Mouse (Mus musculus): ENCODE measurements around the gene Muc15. TPM values are rescaled to one million over a fixed set of nuclear protein-coding genes. Genes with fewer than 3 reads are reported as not detected.

Gene Muc15
- total and polyA plus RNA-seq, 2 experiments from 2014 or later = not detected

DNA sequence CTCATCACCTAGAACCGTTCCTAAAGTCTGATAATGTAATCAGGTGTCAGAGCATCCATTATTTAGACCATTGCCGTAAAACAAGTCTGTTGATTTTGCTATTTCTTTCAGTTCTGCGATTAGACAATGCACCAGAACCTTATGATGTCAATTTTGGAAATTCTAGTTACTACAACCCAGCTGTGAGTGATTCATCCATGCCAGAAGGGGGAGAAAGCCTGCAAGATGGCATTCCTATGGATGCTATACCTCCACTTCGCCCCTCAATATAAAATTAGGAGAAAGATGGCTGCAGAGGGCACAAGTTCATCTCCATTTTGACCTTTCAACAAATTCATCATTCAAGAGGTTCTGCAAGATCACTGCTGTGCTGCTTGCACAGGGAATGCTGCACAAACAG is 16.1 kb downstream of the Muc15 start:
- no peaks in the 10 kb centered on the region for H3K36me3 ChIP-seq (replicated peaks; ENCODE audit: control insufficient read depth, insufficient read depth, low read length)
- ATAC-seq (ENCODE audit: insufficient read depth, low read depth) (no peak), DNase-seq (ENCODE audit: low spot score) (no peak)
- no peaks in the 10 kb centered on the region for H3K27me3 ChIP-seq (ENCODE audit: control insufficient read depth, insufficient read depth, low read length)
- H3K27ac ChIP-seq (ENCODE audit: low read depth) = no peak overlapping the region
- H3K9me3 ChIP-seq (replicated peaks; ENCODE audit: control insufficient read depth, low read length) = no peaks in the 10 kb centered on the region
- no peak overlapping the region for H3K4me2 ChIP-seq (ENCODE audit: low read depth, low read length)
- WGBS = 59% methylated on average over 4 of the region's 4 CpGs
- TF ChIP-seq EP300 (IDR thresholded peaks at IDR 0.05; ENCODE audit: low read depth) (no peak), CTCF (IDR thresholded peaks at IDR 0.05; ENCODE audit: low read depth) (no peak)
- no peak overlapping the region for H3K9ac ChIP-seq (replicated peaks; ENCODE audit: low read depth, low read length)
- no peaks in the 10 kb centered on the region for H3K4me1 ChIP-seq (ENCODE audit: control insufficient read depth, insufficient read depth)
- no peak overlapping the region for H3K4me3 ChIP-seq (ENCODE audit: low read depth, low read length)

DNA sequence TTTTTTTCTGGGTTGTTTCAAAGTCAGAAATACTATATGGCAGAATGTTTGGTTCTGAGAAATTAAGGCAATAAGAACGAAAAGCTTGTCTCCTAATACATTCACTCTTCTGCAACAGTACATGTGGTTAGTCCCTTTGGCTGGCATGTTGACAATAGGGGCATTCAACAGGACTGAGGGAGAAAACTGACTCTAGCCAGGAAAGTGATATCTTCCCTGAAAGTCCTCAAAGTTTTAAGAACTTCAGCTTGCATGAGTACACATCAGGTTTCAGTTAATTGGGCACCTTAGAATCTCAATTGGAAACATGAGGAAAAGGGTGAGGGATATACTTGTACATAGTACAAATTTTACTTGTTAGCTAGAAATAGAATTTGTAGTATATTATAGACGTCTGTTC is 16.8 kb downstream of the Muc15 start:
- DNase-seq (ENCODE audit: low spot score) (no peak), ATAC-seq (ENCODE audit: insufficient read depth, low read depth) (no peak)
- no peak for TF ChIP-seq EP300 (IDR thresholded peaks at IDR 0.05; ENCODE audit: low read depth)
- TF ChIP-seq CTCF (IDR thresholded peaks at IDR 0.05; ENCODE audit: low read depth) = no peak
- H3K4me2 ChIP-seq (ENCODE audit: low read depth, low read length) = no peak overlapping the region
- H3K27ac ChIP-seq (ENCODE audit: low read depth) = no peak overlapping the region
- H3K4me1 ChIP-seq (ENCODE audit: control insufficient read depth, insufficient read depth) = no peaks in the 10 kb centered on the region
- no peak overlapping the region for H3K4me3 ChIP-seq (ENCODE audit: low read depth, low read length)
- no peaks in the 10 kb centered on the region for H3K36me3 ChIP-seq (replicated peaks; ENCODE audit: control insufficient read depth, insufficient read depth, low read length)
- no peaks in the 10 kb centered on the region for H3K9me3 ChIP-seq (replicated peaks; ENCODE audit: control insufficient read depth, low read length)
- H3K27me3 ChIP-seq (ENCODE audit: control insufficient read depth, insufficient read depth, low read length) = no peaks in the 10 kb centered on the region
- H3K9ac ChIP-seq (replicated peaks; ENCODE audit: low read depth, low read length) = no peak overlapping the region
- 65% methylated on average over 2 of the region's 2 CpGs for WGBS

DNA sequence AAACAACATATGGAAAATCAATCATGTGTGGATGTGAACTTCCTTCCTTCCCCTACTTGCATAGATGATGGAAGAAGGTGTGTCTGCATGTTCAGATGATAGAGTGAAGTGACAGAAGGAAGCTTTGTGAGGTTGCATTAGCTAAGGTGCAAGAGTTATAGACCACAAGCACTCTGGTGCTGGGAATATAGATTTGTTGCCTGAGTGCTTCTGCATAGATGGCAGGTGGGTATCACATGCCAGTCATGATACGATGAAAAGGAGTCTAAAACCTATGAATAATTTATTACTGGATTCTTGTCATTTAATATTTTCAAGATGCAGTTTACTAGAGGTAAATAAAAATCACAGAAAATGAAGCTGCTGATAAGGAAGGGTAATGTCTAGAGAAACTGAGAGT is 18.6 kb downstream of the Muc15 start:
- no peak overlapping the region for H3K4me3 ChIP-seq (ENCODE audit: low read depth, low read length)
- no peak overlapping the region for H3K4me2 ChIP-seq (ENCODE audit: low read depth, low read length)
- H3K27me3 ChIP-seq (ENCODE audit: control insufficient read depth, insufficient read depth, low read length) = no peaks in the 10 kb centered on the region
- H3K4me1 ChIP-seq (ENCODE audit: control insufficient read depth, insufficient read depth) = no peaks in the 10 kb centered on the region
- DNase-seq (ENCODE audit: low spot score) = no peak
- H3K27ac ChIP-seq (ENCODE audit: low read depth) = no peak overlapping the region
- no peaks in the 10 kb centered on the region for H3K9me3 ChIP-seq (replicated peaks; ENCODE audit: control insufficient read depth, low read length)
- H3K9ac ChIP-seq (replicated peaks; ENCODE audit: low read depth, low read length) = no peak overlapping the region
- H3K36me3 ChIP-seq (replicated peaks; ENCODE audit: control insufficient read depth, insufficient read depth, low read length) = no peaks in the 10 kb centered on the region
- no peak for TF ChIP-seq EP300 (IDR thresholded peaks at IDR 0.05; ENCODE audit: low read depth)
- TF ChIP-seq CTCF (IDR thresholded peaks at IDR 0.05; ENCODE audit: low read depth) = no peak
- ATAC-seq (ENCODE audit: insufficient read depth, low read depth) = no peak
- WGBS = 85% methylated on average over 1 of the region's 1 CpGs

DNA sequence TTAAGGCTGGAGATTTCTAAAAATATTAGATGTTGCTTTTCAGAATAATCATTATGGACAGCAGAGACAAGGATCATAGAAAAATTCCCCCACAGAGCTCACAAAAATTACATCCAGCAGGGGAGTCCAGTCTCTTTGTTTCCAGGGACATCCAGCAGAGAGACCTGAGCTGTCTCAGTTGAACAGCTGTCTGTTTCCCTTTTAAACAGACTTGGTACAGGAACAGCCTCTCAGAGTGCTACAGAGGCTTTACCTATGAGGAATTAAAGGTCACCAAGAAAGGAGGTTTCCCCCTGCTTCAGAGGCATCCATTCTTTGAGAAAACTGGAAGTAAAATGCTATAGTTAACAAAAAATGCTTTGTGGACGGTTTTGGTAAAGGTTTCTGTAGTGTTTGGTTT is 19.4 kb downstream of the Muc15 start:
- Histone ChIP-seq H3K9me3 (replicated peaks; ENCODE audit: control insufficient read depth, low read length) (no peaks in the 10 kb centered on the region), H3K9ac (replicated peaks; ENCODE audit: low read depth, low read length) (no peak overlapping the region), H3K4me1 (ENCODE audit: control insufficient read depth, insufficient read depth) (no peaks in the 10 kb centered on the region), H3K36me3 (replicated peaks; ENCODE audit: control insufficient read depth, insufficient read depth, low read length) (no peaks in the 10 kb centered on the region), H3K27ac (ENCODE audit: low read depth) (no peak overlapping the region), H3K4me2 (ENCODE audit: low read depth, low read length) (no peak overlapping the region), H3K27me3 (ENCODE audit: control insufficient read depth, insufficient read depth, low read length) (no peaks in the 10 kb centered on the region), H3K4me3 (ENCODE audit: low read depth, low read length) (no peak overlapping the region)
- TF ChIP-seq CTCF (IDR thresholded peaks at IDR 0.05; ENCODE audit: low read depth) (no peak), EP300 (IDR thresholded peaks at IDR 0.05; ENCODE audit: low read depth) (no peak)
- 53% methylated on average over 1 of the region's 1 CpGs for WGBS
- DNase-seq (ENCODE audit: low spot score) (no peak), ATAC-seq (ENCODE audit: insufficient read depth, low read depth) (no peak)

DNA sequence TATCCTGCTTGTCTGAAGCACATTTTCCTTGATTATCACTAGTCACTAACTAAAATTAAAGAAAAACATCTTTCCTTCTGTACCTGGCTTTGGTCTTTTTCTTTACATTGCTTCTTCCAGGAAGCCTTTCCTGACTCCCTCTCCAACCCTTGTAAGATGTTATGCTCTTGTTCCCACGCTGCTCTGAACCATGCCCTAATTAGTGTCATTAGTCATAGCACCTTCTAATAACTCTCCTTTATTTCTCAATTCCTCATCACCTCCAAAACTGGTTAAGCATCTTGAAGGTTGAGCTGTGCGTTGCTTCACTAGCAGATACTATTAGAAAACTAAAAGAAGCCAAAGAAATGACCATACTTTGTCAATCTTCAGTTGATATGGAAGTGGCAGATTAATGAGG is 36.4 kb downstream of the Muc15 start:
- WGBS = 74% methylated on average over 2 of the region's 2 CpGs
- Histone ChIP-seq H3K4me2 (ENCODE audit: low read depth, low read length) (no peak overlapping the region), H3K36me3 (replicated peaks; ENCODE audit: control insufficient read depth, insufficient read depth, low read length) (no peaks in the 10 kb centered on the region), H3K9ac (replicated peaks; ENCODE audit: low read depth, low read length) (no peak overlapping the region), H3K9me3 (replicated peaks; ENCODE audit: control insufficient read depth, low read length) (no peaks in the 10 kb centered on the region), H3K4me1 (ENCODE audit: control insufficient read depth, insufficient read depth) (no peaks in the 10 kb centered on the region), H3K4me3 (ENCODE audit: low read depth, low read length) (no peak overlapping the region), H3K27ac (ENCODE audit: low read depth) (no peak overlapping the region), H3K27me3 (ENCODE audit: control insufficient read depth, insufficient read depth, low read length) (no peaks in the 10 kb centered on the region)
- ATAC-seq (ENCODE audit: insufficient read depth, low read depth) (no peak), DNase-seq (ENCODE audit: low spot score) (no peak)
- no peak for TF ChIP-seq EP300 (IDR thresholded peaks at IDR 0.05; ENCODE audit: low read depth)
- TF ChIP-seq CTCF (IDR thresholded peaks at IDR 0.05; ENCODE audit: low read depth) = no peak

DNA sequence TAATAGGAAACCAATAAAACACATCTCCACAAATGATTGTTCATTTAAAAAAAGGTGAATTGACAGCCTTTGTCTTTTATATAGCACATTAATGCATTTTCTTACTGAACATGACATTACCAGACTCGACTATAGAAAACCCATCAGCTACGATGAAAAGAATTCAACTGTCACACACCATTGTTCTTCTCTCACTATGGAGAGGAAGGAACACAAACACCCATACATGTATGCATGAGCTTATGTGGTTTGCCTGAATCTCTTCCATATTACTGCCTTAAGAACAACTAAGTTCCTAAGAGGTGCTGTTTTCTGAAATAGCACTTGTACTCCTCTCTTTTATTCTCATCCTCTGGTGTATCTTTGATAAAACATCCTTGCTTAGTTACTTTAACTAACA is 38.3 kb downstream of the Muc15 start:
- no peak overlapping the region for H3K9ac ChIP-seq (replicated peaks; ENCODE audit: low read depth, low read length)
- ATAC-seq (ENCODE audit: insufficient read depth, low read depth) (no peak), DNase-seq (ENCODE audit: low spot score) (no peak)
- H3K4me1 ChIP-seq (ENCODE audit: control insufficient read depth, insufficient read depth) = no peaks in the 10 kb centered on the region
- no peak overlapping the region for H3K4me3 ChIP-seq (ENCODE audit: low read depth, low read length)
- no peaks in the 10 kb centered on the region for H3K27me3 ChIP-seq (ENCODE audit: control insufficient read depth, insufficient read depth, low read length)
- no peak for TF ChIP-seq EP300 (IDR thresholded peaks at IDR 0.05; ENCODE audit: low read depth)
- TF ChIP-seq CTCF (IDR thresholded peaks at IDR 0.05; ENCODE audit: low read depth) = no peak
- H3K27ac ChIP-seq (ENCODE audit: low read depth) = no peak overlapping the region
- WGBS = 78% methylated on average over 2 of the region's 2 CpGs
- no peaks in the 10 kb centered on the region for H3K9me3 ChIP-seq (replicated peaks; ENCODE audit: control insufficient read depth, low read length)
- H3K36me3 ChIP-seq (replicated peaks; ENCODE audit: control insufficient read depth, insufficient read depth, low read length) = no peaks in the 10 kb centered on the region
- no peak overlapping the region for H3K4me2 ChIP-seq (ENCODE audit: low read depth, low read length)
